Mouse (Mus musculus) urinary bladder, adult 18-20 months (tissue): ENCODE data around the gene Zbtb9.

Experiments used
- DNase-seq, 2 experiments: peaks; one replicate each; pipeline ENCODE4 v3.0.0; 2022; ENCODE audit warnings: low spot score in 2 of 2, mixed read lengths in 2 of 2

Zbtb9 gene

DNA sequence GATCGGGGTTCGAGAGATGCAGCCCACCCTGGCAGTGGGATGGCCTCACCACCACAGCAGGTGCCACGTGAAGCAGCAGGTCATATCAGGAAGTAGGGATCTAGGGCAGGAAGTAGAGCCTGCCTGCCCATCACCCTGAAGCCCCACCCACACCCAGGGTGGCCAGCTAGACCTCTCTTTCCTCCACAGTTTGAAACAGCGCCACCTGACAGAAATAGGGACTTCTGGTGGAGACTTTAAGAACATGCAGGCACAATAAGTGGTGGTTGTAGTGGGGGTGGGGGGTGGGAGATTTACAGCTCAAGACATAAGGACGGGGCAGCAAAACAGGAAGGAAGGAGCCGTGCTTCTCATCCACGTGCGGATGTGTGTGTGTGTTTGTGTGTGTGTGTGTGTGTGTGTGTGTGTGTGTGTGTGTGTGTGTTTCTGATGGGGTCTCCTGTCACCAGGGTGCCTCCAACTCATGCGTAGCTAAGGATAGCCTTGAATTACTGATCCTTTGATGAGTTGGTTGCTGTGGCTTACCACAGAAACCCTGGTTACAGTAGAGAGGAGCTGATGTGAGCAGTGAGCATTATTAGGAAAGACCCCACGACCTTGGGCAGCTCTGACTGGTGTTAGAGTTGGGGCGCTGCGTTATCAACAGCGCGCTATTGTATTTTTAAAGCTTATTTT is 39.2 kb downstream of the Zbtb9 start:
- DNase-seq: no peak

DNA sequence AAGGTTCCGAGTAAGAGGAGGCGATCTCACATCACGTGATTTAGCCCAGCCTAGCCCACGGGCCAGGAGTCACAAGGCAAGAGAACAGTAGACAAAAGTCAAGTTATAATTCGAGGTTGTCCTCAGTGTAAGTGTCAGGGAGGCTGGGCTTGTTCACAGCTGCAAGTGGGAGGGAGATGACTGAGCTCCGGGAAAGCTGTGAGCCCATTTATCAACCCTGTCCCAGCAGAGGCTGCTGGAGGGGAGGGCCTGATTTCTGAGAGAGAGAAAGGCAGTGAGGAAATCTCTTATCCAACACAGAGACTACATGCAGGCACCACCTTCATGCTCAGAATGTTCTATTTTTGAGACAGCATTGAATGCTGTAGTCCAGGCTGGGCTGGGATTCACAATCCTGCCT is 39.9 kb downstream of the Zbtb9 start:
- no peak for DNase-seq

DNA sequence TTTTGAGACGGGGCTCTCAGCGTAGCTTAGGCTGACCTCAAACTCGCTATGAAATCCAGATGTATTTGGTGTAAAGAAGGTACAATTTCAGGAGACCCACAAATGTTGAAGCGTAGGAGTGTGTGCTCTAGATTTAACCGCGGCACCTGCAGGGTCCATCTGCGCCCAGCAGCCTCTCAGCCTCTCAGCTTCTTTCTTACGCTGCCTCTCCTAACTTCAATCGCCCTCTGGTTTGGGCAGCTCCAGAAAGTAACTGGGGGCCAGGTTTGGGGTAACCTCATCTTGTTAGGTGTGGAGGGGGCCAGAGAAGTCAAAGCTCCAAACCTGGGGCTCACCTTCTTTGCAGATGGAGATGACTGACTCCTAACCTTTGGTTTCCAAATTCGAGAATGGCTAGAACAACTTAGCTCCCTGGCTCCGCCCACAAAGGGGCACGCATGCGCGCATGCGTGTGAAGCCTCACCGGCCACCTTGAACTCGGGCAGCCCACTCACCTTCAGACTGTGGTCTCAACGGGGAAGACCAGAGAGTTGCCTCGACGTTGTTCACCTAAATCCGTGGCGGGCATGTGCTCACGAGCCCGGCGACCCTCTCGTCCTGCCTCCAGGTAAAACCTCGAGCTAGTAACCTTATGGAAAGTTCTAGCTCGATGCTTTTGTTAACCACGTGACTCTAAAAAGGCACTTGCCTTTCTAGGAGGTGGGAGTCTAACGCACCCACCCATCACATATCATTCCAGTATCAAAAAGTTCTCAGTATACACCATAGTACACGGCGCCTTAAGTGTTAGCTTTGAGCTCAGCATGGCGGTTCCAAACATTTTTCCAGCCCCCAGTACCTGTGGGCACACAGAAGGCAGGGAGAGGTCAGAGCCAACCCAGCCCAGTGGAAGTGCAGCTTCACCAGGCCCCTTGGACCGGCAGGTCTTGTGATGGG is 44.9 kb downstream of the Zbtb9 start:
- DNase-seq: peak; percentile 79 to 92

DNA sequence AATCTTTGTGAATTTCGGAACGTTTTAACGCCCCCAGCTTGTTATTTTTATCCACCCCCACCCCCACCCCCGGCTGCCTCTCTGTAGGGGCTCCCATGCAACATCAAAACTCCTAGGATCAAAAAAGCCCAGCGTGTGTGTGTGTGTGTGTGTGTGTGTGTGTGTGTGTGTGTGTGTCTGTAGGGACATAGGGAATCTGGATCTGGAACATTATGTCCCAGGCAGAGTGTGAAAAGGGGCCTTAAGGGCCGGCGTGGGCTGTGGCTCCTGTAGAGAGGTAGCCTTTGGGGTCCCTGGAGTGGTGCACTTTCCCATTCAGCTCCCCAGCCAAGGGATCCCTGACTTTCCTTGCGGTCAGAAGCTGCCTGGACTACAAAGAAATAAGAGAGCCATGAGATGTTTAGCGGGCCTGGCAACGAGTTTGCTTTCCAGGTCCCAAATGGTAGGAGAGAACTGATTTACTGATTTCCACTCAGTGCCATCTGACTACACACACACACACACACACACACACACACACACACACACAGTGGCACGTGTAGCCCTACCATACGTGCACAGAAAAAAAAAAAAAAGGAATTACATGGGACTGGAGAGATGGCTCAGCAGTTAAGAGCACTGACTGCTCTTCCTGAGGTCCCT is 45.7 kb downstream of the Zbtb9 start:
- no peak for DNase-seq

DNA sequence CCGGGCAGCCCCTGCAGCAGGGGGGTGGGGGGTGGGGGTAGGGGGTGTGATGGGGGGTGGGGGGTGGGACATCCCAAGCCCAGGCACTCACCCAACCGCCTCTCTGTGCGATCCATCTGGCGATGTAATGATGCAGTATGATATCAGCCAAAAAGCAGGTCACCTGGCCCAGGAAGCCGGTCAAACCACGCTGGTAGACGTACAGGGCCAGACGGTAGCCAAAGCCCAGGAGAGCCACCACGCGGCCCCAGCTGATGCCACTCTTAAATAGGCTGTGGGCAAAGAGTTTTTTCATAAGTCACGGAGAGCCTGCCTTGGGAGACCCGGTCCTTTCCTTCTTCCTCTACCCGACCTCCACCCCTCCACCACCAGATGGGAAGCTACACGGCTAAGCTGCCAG is 48.1 kb downstream of the Zbtb9 start:
- no peak for DNase-seq

DNA sequence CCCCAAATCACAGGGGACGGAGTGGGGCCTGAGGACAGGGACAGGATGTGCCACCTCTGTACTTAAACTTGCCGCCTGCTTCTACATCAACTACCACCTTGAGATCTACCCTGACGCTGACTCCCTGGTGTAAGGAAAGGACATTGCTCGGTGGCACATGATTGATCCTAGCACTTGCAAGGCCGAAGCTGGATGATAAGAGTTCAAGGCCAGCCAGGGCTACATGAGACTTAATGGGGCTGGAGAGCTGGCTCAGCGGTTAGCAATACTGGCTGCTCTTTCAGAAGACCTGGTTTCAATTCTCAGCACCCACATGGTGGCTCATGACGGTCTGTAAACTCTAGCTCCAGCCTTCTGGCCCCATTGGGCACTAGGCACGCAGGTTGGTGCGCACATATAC is 48.8 kb downstream of the Zbtb9 start:
- no peak for DNase-seq

DNA sequence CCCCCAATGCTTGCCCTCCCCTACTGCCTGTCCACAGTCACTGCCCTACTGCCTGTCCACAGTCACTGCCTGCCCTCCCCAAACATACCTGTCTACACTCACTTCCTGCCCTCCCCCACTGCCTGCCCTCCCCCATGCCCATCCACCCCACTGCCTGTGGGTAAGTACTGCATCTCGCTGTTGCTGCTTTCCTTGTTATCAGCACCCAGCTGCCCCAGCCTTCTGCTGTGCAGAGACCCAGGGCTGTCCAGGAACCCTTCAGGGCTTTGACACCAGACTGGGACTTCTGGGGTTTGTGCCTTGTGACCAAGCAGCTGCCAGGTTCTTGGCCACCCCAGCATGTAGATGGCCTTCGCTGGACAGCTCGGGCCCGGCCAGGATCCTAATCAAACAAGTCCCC is 50.4 kb downstream of the Zbtb9 start:
- no peak for DNase-seq

DNA sequence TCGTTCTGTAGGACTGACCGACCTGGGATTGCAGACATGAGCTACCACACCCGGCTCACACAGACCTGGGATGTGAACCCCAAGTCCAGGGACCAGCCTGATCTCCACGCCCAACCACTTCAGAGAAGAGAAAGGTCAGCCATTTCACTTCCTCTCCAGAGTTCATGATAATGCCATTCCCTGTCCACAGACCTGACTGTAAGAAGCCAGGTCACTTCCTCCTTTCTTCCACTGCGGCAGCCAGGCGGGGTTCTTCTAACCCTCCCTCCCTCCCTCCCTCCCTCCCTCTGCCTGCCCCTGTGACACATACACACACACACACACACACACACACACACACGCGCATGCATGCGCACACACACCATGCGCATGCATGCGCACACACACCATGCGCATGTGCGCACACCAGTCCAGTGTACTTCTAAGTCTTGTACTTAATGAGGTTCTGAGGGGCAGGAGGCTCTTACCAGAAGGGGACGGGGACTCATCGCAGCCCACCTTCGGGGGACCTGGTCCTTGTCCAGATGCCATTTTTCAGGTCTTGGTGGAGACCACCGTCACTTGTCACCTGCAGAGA is 52.4 kb downstream of the Zbtb9 start:
- DNase-seq: no peak

DNA sequence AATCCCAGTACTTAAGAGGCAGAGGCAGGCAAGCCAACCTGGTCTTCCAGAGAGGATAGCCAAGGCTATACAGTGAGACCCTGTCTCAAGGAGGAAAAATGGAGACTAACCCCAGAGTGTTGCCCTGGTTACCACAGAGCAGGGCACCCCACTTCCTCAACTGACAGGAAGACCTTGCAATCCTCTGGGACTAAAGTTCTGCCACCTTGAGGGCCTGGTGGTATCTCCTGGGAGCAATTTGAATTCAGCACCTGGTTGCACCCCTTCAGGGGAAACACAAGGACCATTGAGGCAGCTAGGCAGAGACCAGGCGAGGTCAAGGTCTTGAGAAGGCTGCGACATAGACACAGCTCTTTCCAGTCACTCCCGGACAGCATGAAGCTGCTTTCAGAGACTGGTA is 53.0 kb downstream of the Zbtb9 start:
- no peak for DNase-seq

DNA sequence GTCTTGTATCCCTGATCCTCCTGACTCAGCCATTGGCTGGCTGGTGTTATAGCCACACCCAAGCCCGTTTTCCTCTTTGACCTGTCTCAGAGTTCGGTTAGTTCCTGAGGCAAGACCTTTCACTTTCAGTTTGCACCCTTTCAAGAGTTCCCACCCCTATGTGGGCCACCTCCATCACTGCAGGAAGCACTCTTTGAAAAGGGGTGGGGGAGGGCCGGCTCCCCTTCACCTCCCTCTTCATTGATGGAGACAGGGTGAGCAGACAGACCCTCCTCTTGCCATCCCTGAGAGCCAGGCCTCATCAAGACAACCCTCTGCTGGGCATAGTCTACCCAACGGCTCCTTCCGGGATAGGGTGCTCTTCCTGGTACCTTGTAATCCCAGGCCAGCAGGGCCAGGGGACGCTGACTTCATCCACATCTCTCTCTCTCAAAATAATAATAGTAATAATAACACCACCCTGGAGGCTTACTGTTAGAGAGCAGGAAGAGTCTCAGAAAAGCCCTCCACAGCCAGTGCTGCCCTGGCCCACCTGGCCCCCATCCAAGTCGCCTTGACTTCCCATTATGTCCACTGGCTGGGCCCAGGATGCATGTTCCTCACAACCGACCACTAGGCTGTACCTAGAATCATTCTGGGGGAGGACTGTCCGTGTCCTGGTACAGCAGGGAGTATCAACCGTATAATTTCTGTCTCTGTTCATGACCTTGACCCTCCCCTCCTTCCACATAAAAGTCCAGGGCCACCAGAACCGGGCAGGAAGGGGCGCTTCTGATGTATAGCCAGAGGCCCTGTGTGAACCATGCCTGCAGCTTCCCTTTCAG is 54.7 kb downstream of the Zbtb9 start:
- DNase-seq: peak in 1 of 2 experiments; percentile 28

DNA sequence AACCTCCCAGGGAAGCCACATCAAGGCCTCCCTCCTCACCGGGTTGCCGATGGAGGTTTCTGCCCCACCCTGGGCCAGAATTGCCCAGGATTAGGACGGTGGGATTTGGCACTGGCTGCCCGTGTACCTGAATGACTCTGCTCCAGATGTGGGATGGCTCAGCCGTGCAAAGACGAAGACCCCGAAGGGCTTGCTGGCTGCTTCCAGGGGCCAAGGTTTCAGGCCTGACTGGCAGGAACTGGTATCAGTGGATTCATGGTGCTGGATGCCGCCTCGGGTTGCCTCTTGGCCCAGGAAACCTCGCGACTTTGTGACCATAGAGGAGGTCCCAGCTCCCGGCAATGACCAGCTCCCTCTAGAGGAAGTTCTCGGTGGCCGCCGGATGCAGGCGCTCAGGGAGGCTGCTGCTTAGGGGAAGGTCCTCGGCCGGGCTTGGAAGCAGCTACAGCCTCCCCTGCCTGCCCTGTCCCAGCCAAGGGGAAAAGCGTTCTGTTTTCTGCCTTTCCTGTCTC is 55.4 kb downstream of the Zbtb9 start:
- DNase-seq: peak; percentile 81 to 84

DNA sequence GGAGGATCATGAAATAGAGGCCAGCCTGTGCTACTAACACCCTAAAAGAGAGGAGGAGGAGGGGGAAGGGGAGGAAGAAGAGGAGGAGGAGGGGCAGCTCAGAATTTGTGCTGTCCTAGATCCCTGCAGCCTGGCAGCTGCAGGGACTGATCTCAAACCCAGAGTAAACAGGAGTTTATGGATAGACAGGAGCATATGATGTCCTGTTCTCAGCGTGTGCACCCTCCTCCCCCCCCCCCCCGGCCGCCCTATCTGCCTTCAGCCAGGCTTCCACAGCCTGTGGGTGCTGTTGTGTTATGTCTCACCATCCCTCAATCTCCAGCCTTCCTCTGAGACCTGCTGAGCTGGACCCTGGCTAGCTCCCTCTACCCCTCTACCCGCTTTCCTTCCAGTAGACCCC is 55.9 kb downstream of the Zbtb9 start, which contains the start of gene Bak1:
TSS of gene Bak1 (minus strand) at position 101 of the 400 bp plus-strand sequence.
- no peak for DNase-seq

DNA sequence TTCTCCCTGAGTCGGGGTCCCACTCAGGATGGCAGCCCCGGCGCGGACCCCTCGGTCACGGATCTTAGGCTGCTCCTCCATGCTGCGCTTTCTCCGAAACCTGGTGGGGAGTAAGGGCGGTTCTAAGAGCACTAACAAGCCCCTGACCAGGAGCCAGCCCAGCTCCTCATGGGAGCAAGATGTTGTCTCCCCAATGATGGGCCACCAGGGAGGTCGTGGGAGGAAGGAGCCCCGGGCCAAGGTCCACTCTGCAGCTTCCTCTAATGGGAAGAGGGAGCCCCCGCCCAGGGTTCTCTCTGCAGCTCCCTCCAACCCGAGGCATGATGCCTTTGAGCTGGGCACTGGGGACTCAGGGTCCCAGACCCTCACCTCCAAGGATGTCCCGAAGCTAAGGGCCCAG is 56.5 kb downstream of the Zbtb9 start:
- no peak for DNase-seq

DNA sequence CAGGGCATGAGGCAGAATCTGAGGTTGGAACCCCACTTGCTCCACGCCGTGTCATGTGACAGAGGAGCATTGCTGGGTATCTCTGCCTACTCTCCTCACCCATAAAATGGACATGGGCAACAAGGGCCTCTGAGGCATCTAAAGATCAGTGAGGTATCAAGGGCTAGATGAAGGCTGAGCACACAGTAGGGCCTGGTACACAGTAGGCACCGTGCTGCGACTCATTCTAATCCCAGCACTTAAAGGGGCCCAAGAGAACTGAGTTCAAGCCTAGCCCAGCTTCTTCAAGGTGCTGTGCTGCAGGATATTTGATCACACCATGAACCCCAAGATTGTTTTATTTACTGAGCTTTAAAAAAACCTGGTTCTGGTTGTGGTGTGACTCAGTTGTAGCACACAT is 57.9 kb downstream of the Zbtb9 start:
- no peak for DNase-seq

DNA sequence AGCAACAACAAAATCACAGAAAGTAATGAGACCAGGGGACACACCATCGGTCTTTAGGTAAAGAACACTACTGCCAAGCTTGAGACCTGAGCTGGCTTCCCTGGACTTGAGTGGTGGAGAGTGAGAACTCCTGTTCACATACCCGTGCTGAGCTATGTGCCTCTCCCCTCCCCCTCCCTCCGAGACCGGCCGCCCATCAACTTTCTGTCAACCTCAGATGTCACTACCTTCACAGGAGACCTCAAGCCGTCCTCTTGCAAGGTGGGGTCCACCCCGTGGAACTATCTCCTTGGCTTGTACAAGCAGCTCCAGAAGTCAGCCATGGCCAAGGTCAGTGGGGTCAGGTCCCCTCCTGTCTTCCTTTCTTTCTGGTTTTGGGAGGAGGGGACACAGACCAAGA is 59.4 kb downstream of the Zbtb9 start:
- no peak for DNase-seq

DNA sequence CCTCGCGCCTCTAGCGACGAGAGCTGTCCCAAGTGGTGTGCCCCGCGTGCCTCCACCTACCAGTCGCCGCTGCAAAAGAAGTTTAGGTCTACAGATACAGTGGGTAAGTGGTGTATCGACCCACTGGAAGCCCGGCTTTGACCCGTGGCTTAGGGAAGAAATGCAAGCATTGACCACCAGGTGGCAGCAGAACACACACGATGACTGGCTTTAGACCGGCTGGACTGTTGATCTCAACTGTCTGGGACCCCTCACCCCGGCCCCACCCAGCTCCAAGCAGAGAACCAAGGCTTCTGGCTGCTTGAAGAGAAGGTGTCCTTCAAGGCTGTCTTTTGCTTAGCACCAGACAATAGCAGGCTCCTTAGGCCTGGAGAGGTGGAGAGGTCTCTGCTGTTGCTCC is 59.9 kb downstream of the Zbtb9 start:
- DNase-seq: peak; percentile 58 to 76

DNA sequence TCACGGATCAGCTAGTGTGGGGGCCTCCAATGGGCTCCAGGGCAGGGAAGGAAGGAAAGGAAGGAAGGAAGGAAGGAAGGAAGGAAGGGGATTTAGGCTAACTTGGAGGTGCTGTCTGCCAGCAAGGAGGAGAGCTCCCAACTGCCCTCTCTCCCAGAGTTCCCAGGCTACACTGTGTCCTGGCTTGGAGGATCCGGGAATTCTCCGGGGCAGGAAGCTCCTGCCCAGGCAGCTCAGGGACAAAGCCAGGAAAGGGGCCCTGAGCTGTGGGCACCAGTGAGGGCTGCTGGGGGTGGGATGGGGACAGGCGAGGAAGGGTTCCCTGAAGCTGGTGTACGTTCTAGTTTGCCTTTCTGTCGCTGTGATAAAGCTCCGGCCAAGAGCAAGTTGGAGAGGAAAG is 63.5 kb downstream of the Zbtb9 start:
- DNase-seq: no peak

DNA sequence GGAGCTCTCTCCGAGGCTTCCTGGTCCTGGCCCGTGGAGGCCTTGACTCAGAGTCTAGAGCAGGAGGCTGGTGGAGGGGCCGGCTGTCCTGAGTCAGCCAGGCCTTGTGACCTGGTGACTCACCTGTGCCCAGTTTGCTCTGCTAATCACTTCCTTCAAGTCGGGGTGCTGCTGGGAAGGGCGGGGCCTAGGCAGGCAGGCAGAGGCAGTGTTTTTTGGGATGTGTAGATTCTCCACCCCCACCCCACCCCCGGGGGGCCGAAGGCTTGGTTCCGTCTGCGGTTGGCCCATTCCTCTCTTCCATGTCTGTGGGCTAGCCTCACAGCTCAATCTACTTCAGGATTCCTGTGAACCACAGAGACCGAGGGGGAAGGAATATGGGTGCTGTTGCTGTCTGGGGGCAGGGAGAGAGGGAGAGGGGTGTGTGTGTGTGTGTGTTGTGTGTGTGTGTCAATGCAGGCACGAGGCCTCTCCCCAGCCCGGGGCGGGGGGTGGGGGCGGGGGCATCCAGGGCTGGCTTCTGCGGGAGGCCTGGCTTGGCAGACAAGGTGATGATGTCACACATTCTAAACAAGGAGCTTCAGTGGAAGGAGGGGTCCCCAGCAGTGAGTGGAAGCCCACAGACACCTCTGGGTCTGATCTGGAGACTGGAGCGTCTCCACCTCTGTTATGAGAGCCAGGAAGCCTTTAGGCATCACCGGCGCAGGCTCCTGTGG is 65.5 kb downstream of the Zbtb9 start:
- peak; percentile 66 to 73 for DNase-seq

DNA sequence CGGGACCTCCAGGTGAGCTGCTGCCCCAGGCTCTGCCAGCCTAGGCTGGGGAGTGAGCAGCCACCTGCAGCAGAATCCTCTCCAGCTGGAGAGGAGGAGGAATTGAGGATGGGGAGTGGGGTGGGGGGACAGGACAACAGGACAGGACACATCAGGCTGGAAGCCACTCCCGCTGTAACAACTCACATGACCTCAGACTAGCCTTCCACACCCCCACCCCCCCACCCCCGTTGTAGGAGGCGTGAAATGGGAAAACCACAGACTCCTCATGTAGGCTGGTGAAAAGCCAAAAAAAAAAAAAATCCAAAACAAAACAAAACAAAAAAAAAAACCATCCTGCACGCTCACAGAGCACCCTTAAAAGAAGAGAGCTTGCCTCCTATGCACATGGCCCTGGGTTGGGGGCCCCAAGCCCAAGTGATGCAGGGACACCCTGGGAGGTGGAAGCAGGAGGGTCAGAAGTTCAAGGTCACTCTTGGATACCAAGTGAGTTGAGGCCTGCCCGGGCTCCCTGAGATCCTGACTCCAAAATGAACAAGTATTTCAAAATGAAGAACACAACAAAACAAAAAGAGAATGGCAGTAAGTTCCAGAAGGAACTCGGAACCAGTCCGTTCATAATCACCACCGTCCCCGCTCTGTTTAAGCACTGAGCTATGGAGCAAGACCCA is 66.6 kb downstream of the Zbtb9 start:
- DNase-seq: no peak
